Mouse (Mus musculus) forebrain, embryonic 12.5 days (tissue): ENCODE measurements around the gene Tmem107. TPM values are rescaled to one million over a fixed set of nuclear protein-coding genes. Genes with fewer than 3 reads are reported as not detected.

Source experiments
- ATAC-seq: fragments of 200-750 bp; cut with Nextera tagmentation; 2 replicates; pipeline ENCODE4 v1.8.0; 2017; ENCODE audit warnings: moderate TSS enrichment; ENCODE audit not compliant: low FRiP score
- H3K27ac ChIP-seq: fragments of 300-500 bp; sonication (generic); 2 replicates; pipeline ENCODE4 v1.5.1; 2016; ENCODE audit warnings: mild to moderate bottlenecking
- H3K27me3 ChIP-seq: fragments of 300-500 bp; sonication (generic); 2 replicates; pipeline ENCODE4 v1.6.1; 2016; ENCODE audit warnings: mild to moderate bottlenecking
- H3K36me3 ChIP-seq: fragments of 300-500 bp; sonication (generic); replicated peaks from 2 replicates; pipeline ENCODE4 v1.6.1; 2016; ENCODE audit warnings: mild to moderate bottlenecking
- H3K4me1 ChIP-seq: fragments of 300-500 bp; sonication (generic); 2 replicates; pipeline ENCODE4 v1.6.1; 2016
- H3K4me2 ChIP-seq: fragments of 300-500 bp; sonication (generic); 2 replicates; pipeline ENCODE4 v1.6.1; 2016; ENCODE audit warnings: mild to moderate bottlenecking, moderate library complexity
- H3K4me3 ChIP-seq: fragments of 300-500 bp; sonication (generic); replicated peaks from 2 replicates; pipeline ENCODE4 v1.5.1; 2016; ENCODE audit warnings: mild to moderate bottlenecking
- H3K9ac ChIP-seq: fragments of 300-500 bp; sonication (generic); 2 replicates; pipeline ENCODE4 v1.6.1; 2016; ENCODE audit warnings: mild to moderate bottlenecking
- H3K9me3 ChIP-seq: fragments of 300-500 bp; sonication (generic); 2 replicates; pipeline ENCODE4 v1.6.1; 2016
- WGBS: fragments of 180-500 bp; shearing (Covaris S2); methylation state at CpG from one replicate; pipeline ENCODE4 v1.1.7; 2016; 5-methylcytosine and 5-hydroxymethylcytosine counted together
- polyA plus RNA-seq: library from polyadenylated mRNA; unstranded; fragments of >200 nt; fragmentation: Nextera tagmentation; extraction: Ambion mirVana; gene quantifications from 2 replicates; pipeline ENCODE4 v1.2.1, GENCODE M21; 2016

Tmem107 gene
- 53.4 and 56.9 TPM in 2 replicates for polyA plus RNA-seq

GRCm38 (mm10) chr11:69070590-69071222 lies at the start of gene Tmem107:
Gene Tmem107 (plus strand): TSS chr11:69070806.
- H3K27me3 ChIP-seq: 0 out of 2 replicates have a peak, but pooled peaks cover 3% of the 10 kb centered on the region
- H3K4me2 ChIP-seq: peak within 1 kb of the TSS; percentile 80
- H3K36me3 ChIP-seq: no peaks in the 10 kb centered on the region
- H3K9ac ChIP-seq: peak within 1 kb of the TSS; percentile 82
- no peaks in the 10 kb centered on the region for H3K9me3 ChIP-seq
- peak within 1 kb of the TSS; percentile 60 for H3K4me3 ChIP-seq
- H3K27ac ChIP-seq: peak within 1 kb of the TSS; percentile 93
- under 1% methylated on average over 47 of the region's 47 CpGs for WGBS
- H3K4me1 ChIP-seq: peaks cover 42% of the 10 kb centered on the region
- ATAC-seq: peak; percentile 88

DNA sequence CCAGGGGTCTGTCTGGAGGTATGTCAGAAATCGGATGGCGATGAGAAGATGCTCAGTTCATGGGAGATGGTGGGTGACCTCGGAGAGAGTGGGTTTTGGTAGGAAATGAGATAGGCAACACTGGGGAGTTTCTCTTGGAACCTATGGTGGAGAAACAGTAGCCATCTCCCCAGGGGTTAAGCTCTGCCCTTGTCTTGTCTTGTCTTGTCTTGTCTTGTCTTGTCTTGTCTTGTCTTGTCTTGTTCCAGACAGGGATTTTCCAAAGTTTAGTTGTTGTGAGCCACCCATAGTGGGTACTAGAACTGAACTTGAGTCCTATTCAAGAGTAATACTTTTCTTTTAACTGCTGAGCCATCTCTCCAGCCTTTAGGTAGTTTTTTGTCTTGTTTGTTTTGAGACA lies 44.0 kb upstream of the Tmem107 start:
- no peak overlapping the region for H3K9ac ChIP-seq
- H3K4me3 ChIP-seq: no peak overlapping the region
- no peak overlapping the region for H3K4me2 ChIP-seq
- WGBS: 96% methylated on average over 3 of the region's 3 CpGs
- no peak overlapping the region for H3K27ac ChIP-seq
- peaks cover 100% of the 10 kb centered on the region for H3K36me3 ChIP-seq
- no peaks in the 10 kb centered on the region for H3K9me3 ChIP-seq
- no peaks in the 10 kb centered on the region for H3K4me1 ChIP-seq
- no peaks in the 10 kb centered on the region for H3K27me3 ChIP-seq
- no peak for ATAC-seq

DNA sequence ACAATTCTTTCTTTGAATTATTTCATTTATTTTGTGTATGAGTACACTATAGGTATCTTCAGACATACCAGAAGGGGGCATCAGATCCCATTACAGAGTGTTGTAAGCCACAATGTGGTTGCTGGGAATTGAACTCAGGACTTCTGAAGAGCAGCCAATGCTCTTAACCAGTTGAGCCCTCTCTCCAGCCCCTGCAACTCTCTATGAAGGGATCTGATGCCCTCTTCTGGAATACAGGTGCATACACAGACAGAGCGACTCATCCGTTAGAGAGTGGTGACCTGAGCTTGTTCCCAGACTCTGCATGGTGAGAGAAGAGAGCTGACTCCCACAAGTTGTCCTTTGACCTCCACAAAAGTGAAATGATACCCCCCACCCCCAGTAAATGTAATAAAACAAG lies 41.8 kb upstream of the Tmem107 start:
- Histone ChIP-seq H3K4me2 (no peak overlapping the region), H3K27ac (no peak overlapping the region), H3K9me3 (no peaks in the 10 kb centered on the region), H3K36me3 (peaks cover 99% of the 10 kb centered on the region), H3K27me3 (no peaks in the 10 kb centered on the region), H3K4me3 (no peak overlapping the region), H3K4me1 (no peaks in the 10 kb centered on the region), H3K9ac (no peak overlapping the region)
- ATAC-seq: no peak
- WGBS: 53% methylated on average over 2 of the region's 2 CpGs

- Histone ChIP-seq H3K27ac (no peak overlapping the region), H3K4me1 (peaks cover 16% of the 10 kb centered on the region), H3K9me3 (no peaks in the 10 kb centered on the region), H3K4me2 (no peak overlapping the region), H3K36me3 (peaks cover 74% of the 10 kb centered on the region), H3K4me3 (no peak overlapping the region), H3K9ac (no peak overlapping the region), H3K27me3 (no peaks in the 10 kb centered on the region)
- WGBS: 88% methylated on average over 9 of the region's 9 CpGs
- no peak for ATAC-seq
Observed at GRCm38 (mm10) chr11:69033552-69033951, 37.1 kb upstream of the Tmem107 start.

GRCm38 (mm10) chr11:69034585-69034984 lies 36.0 kb upstream of the Tmem107 start:
- Histone ChIP-seq H3K9me3 (no peaks in the 10 kb centered on the region), H3K9ac (no peak overlapping the region), H3K4me1 (peaks cover 26% of the 10 kb centered on the region), H3K4me3 (no peak overlapping the region), H3K27ac (no peak overlapping the region), H3K36me3 (peaks cover 64% of the 10 kb centered on the region), H3K27me3 (no peaks in the 10 kb centered on the region), H3K4me2 (no peak overlapping the region)
- no peak for ATAC-seq
- WGBS: 91% methylated on average over 3 of the region's 3 CpGs

- WGBS: 70% methylated on average over 9 of the region's 9 CpGs
- peak overlapping the region; percentile 55; the same call in 1 of the 2 replicates for H3K4me3 ChIP-seq
- peaks cover 28% of the 10 kb centered on the region for H3K4me1 ChIP-seq
- peak overlapping the region; percentile 79 for H3K27ac ChIP-seq
- no peaks in the 10 kb centered on the region for H3K27me3 ChIP-seq
- H3K36me3 ChIP-seq: peaks cover 56% of the 10 kb centered on the region
- ATAC-seq: no peak
- no peaks in the 10 kb centered on the region for H3K9me3 ChIP-seq
- peak overlapping the region; percentile 53 for H3K4me2 ChIP-seq
- no peak overlapping the region; the same call in 1 of the 2 replicates for H3K9ac ChIP-seq
Observed at GRCm38 (mm10) chr11:69035411-69035810, 35.2 kb upstream of the Tmem107 start.

DNA sequence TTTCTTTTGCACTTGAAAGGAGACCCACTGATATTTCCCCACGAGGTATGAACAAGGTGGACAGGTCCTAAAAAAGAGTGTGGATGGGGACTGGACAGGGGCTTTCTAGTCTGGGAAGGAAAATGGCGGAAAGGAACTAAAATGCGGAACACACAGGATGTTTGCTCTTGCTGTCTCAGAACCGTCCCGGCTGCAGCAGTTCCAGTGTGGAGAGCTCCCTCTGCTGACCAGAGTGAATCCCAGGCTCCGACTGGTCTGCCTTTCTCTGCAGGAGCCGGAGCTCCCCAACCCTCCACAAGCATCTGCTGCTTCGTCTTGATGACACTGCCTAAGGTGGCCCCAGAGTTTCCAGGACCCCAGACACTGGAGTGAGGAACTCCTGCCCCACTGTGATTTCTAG lies 34.8 kb upstream of the Tmem107 start:
- Histone ChIP-seq H3K4me2 (peak overlapping the region; percentile 53), H3K4me3 (peak overlapping the region; percentile 55), H3K27ac (peak overlapping the region; percentile 79), H3K9ac (no peak overlapping the region; the same call in 1 of the 2 replicates), H3K4me1 (peaks cover 28% of the 10 kb centered on the region), H3K36me3 (peaks cover 51% of the 10 kb centered on the region), H3K9me3 (no peaks in the 10 kb centered on the region), H3K27me3 (no peaks in the 10 kb centered on the region)
- peak; percentile 39 for ATAC-seq
- 4% methylated on average over 8 of the region's 8 CpGs for WGBS

GRCm38 (mm10) chr11:69036486-69037230 lies 33.9 kb upstream of the Tmem107 start:
- no peak for ATAC-seq
- WGBS: 11% methylated on average over 20 of the region's 20 CpGs
- Histone ChIP-seq H3K27ac (peak overlapping the region; percentile 84), H3K4me2 (peak overlapping the region; percentile 53), H3K4me3 (peak overlapping the region; percentile 55), H3K9ac (peak overlapping the region; percentile 57), H3K4me1 (peaks cover 28% of the 10 kb centered on the region), H3K36me3 (peaks cover 43% of the 10 kb centered on the region), H3K27me3 (no peaks in the 10 kb centered on the region), H3K9me3 (no peaks in the 10 kb centered on the region)

GRCm38 (mm10) chr11:69037231-69038061 lies 33.2 kb upstream of the Tmem107 start:
- under 1% methylated on average over 34 of the region's 34 CpGs for WGBS
- no peaks in the 10 kb centered on the region for H3K9me3 ChIP-seq
- peak overlapping the region; percentile 53 for H3K4me2 ChIP-seq
- peak overlapping the region; percentile 84 for H3K27ac ChIP-seq
- H3K27me3 ChIP-seq: no peaks in the 10 kb centered on the region
- peak overlapping the region; percentile 55 for H3K4me3 ChIP-seq
- peaks cover 28% of the 10 kb centered on the region for H3K4me1 ChIP-seq
- H3K9ac ChIP-seq: peak overlapping the region; percentile 57
- peaks cover 37% of the 10 kb centered on the region for H3K36me3 ChIP-seq
- ATAC-seq: peak; percentile 24; the same call in 1 of the 2 replicates

- WGBS: 73% methylated on average over 5 of the region's 5 CpGs
- ATAC-seq: no peak
- Histone ChIP-seq H3K27ac (no peak overlapping the region), H3K4me2 (no peak overlapping the region), H3K4me1 (peaks cover 28% of the 10 kb centered on the region), H3K27me3 (no peaks in the 10 kb centered on the region), H3K9me3 (no peaks in the 10 kb centered on the region), H3K4me3 (no peak overlapping the region; the same call in 1 of the 2 replicates), H3K9ac (no peak overlapping the region), H3K36me3 (peaks cover 29% of the 10 kb centered on the region)
Observed at GRCm38 (mm10) chr11:69038173-69038572, 32.4 kb upstream of the Tmem107 start.

DNA sequence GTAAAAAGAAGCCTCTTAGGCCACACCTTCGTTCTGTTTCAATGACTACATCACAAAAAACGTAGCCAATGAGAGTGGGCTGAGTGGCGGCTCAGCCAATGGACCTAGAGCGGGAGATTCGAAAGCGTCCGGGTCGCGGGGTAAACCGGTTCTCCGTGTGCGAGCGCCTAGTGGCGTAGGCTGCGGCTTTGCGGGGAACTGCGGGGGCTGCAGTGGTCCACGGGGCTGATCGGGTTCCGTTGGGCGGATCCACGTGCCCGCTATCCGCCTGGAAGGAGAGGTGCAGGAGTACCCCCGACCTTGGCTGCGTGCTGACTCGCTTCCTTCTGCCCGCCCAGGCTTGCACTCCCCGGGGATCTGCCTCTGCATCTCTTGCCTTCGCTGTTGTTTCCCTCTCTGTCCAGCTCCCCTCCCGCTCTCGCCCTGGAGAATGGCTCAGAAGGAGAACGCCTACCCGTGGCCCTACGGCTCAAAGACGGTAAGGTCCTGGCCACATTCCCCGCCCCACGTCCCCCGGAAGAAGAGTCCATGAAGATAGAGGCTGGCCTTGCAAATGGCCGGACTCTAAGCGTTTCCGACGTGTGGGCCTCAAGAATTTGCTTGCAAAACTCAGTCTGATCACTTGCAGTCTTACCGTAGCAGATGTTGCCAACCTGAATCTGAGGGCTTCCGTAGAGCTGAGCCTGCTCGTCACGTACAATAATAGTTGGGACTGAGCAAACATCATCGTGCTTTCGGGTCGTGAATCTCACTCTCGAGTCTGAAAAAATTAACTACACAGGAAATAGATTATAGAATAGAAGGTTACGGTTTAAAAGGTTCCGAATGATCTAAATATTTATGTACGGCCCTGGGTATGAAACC lies 24.8 kb upstream of the Tmem107 start, which contains the start of gene Aurkb:
Aurkb (plus strand) TSS at position 117 of the 864 bp plus-strand sequence.
- H3K9me3 ChIP-seq: no peaks in the 10 kb centered on the region
- peak; percentile 79 for ATAC-seq
- H3K27me3 ChIP-seq: no peaks in the 10 kb centered on the region
- peaks cover 36% of the 10 kb centered on the region for H3K4me1 ChIP-seq
- peak within 1 kb of the TSS; percentile 75 for H3K4me2 ChIP-seq
- H3K4me3 ChIP-seq: peak within 1 kb of the TSS; percentile 75
- H3K9ac ChIP-seq: peak within 1 kb of the TSS; percentile 84
- peak within 1 kb of the TSS; percentile 89 for H3K27ac ChIP-seq
- WGBS: 1% methylated on average over 48 of the region's 54 CpGs
- peaks cover 34% of the 10 kb centered on the region for H3K36me3 ChIP-seq
